Mouse (Mus musculus) C2C12 (cell line): ENCODE results near the gene Car14.

Experiments
- CTCF ChIP-seq: IDR thresholded peaks from one replicate; pipeline ENCODE4 v1.5.1; 2011; ENCODE audit not compliant: control insufficient read depth, insufficient read depth, insufficient read length
- MAX ChIP-seq: IDR thresholded peaks from one replicate; pipeline ENCODE4 v1.6.1; 2011; ENCODE audit warnings: mild to moderate bottlenecking, control low read depth
- MYOG ChIP-seq: IDR thresholded peaks from one replicate; pipeline ENCODE4 v1.6.1; 2011; ENCODE audit not compliant: control insufficient read depth, insufficient read length; ENCODE audit errors: extremely low read depth

DNA sequence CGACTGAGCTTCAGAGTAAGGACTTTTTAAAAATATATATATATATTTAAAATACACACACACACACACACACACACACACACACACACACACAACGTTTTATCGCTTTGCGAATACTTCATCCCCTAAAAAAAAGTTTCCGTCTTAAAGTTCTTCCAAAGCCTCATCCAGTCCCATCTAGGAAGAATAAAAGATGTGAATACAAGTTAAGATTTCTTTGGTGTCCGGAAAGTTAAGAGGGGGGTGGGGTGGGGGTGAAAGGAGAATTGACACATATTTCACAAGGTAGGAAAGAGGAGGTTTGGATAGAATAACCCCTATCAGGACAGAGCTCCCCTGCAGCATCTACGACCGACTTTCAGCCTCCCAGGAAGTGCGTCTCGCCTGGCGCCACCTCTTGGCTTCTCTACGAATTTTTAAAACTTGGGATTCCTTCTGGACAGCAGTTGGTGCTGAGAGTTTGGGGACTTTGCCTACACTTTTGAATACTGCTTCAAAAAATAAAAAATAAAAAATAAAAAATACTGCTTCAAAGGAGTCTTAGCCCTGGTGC, 1.5 kb upstream of the Car14 start:
- TF ChIP-seq CTCF (peak; percentile 34), MAX (no peak), MYOG (no peak)
